Comparison of ENCODE assay signal across 22 mouse cellular contexts in the genomic region with DNA sequence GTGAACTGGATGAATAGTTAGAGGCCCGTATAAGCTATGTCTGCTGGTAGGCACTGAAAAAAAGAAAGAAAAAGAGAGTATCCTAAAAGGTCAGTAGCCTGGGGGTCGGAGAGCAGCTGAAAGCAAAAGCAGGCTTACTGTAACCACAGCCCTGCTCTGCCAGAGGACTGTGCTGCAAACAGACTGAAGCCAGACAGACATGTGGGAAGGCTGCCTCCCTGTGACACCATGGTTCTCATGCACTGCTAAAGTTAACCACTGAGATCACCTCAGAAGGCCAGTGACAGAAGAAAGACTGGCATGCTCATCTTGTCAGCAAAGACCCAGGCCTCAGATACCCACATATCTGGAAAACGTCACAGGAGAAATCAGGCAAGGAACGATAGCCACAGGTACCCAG.
DNase-seq lines count a peak whose midpoint lies in the region; ATAC-seq and TF ChIP-seq lines count a peak whose summit lies in the region.
"Had no signal": no experiment of that assay in that cellular context is flagged by ENCODE, and none has a peak within 500 bp of the region (broad histone marks: within the 10 kb centered on the region; RNA-seq: fewer than 3 reads in every experiment).

No protein-coding gene starts in this region.

- peak; percentile 93 for DNase-seq in heart, adult 11 months
- no peak for DNase-seq in heart, adult 8-10 months (ENCODE audit: low spot score)
- DNase-seq in hindbrain, postnatal 0 days (ENCODE audit: low spot score) = no peak
- DNase-seq in skeletal muscle tissue, adult 2 months (ENCODE audit: low read depth, low spot score) = peak; percentile 47
- DNase-seq in left cerebral cortex, adult 9 months (ENCODE audit: low spot score in 2 of 2) = no peak
- DNase-seq: adrenal gland, postnatal 10 days; cerebellum, postnatal 10 days; kidney, postnatal 10 days; liver, postnatal 0 days; lung, postnatal 14 days; right cerebral cortex, postnatal 25 days; thymus, adult 2 months had no signal

- 65% methylated on average over 4 of the region's 4 CpGs for WGBS in hindbrain, postnatal 0 days
- 75% methylated on average over 4 of the region's 4 CpGs for WGBS in hindbrain, embryonic 13.5 days

- H3K9ac ChIP-seq in hindbrain, postnatal 0 days (replicated peaks; ENCODE audit: low read length) = no peak overlapping the region
- H3K9ac ChIP-seq in hindbrain, embryonic 13.5 days = no peak overlapping the region
- H3K9ac ChIP-seq: embryonic facial prominence, embryonic 13.5 days; forebrain, embryonic 15.5 days; hindbrain, embryonic 15.5 days; liver, postnatal 0 days; stomach, embryonic 15.5 days had no signal

- 0 out of 2 replicates have a peak, but pooled peaks have one; percentile 16 for TF ChIP-seq CTCF in hindbrain, postnatal 0 days (IDR thresholded peaks at IDR 0.05; ENCODE audit: low read depth)
- TF ChIP-seq CTCF in cortical plate, adult 2 months (IDR thresholded peaks at IDR 0.05; ENCODE audit: extremely low read depth, insufficient read depth, low read length) = 0 out of 2 replicates have a peak, but pooled peaks have one; percentile 2

- H3K27me3 ChIP-seq in hindbrain, postnatal 0 days (ENCODE audit: insufficient read depth, low read length) = no peaks in the 10 kb centered on the region
- H3K27me3 ChIP-seq in hindbrain, embryonic 13.5 days = no peaks in the 10 kb centered on the region
- H3K27me3 ChIP-seq: embryonic facial prominence, embryonic 13.5 days; forebrain, embryonic 15.5 days; hindbrain, embryonic 15.5 days; Patski; stomach, embryonic 15.5 days had no signal

- no peak overlapping the region for H3K4me2 ChIP-seq in hindbrain, postnatal 0 days (ENCODE audit: low read depth, low read length)
- H3K4me2 ChIP-seq in hindbrain, embryonic 13.5 days = no peak overlapping the region
- H3K4me2 ChIP-seq: embryonic facial prominence, embryonic 13.5 days; forebrain, embryonic 15.5 days; hindbrain, embryonic 15.5 days; stomach, embryonic 15.5 days had no signal

- no peak overlapping the region for H3K27ac ChIP-seq in hindbrain, postnatal 0 days
- H3K27ac ChIP-seq in hindbrain, embryonic 13.5 days = no peak overlapping the region
- H3K27ac ChIP-seq in cortical plate, adult 2 months (ENCODE audit: insufficient read depth, low read length) = no peak overlapping the region
- H3K27ac ChIP-seq: embryonic facial prominence, embryonic 13.5 days; forebrain, embryonic 15.5 days; hindbrain, embryonic 15.5 days; limb, embryonic 10.5 days; stomach, embryonic 15.5 days had no signal

- H3K4me3 ChIP-seq in hindbrain, postnatal 0 days (ENCODE audit: low read length) = no peak overlapping the region
- no peak overlapping the region for H3K4me3 ChIP-seq in hindbrain, embryonic 13.5 days
- no peak overlapping the region for H3K4me3 ChIP-seq in cortical plate, adult 2 months (ENCODE audit: insufficient read depth, low read length)
- H3K4me3 ChIP-seq: embryonic facial prominence, embryonic 13.5 days; forebrain, embryonic 15.5 days; hindbrain, embryonic 15.5 days; limb, embryonic 10.5 days; stomach, embryonic 15.5 days had no signal

- ATAC-seq in hindbrain, postnatal 0 days = no peak
- no peak for ATAC-seq in hindbrain, embryonic 13.5 days (ENCODE audit: low FRiP score)
- ATAC-seq: forebrain, embryonic 15.5 days; intestine, postnatal 0 days; liver, postnatal 0 days; midbrain, embryonic 16.5 days; Patski had no signal

- TF ChIP-seq POLR2A in cortical plate, adult 2 months (IDR thresholded peaks at IDR 0.05; ENCODE audit: extremely low read depth, insufficient read depth, low read length) = no peak

- H3K36me3 ChIP-seq in hindbrain, postnatal 0 days (ENCODE audit: insufficient read depth, low read length) = no peaks in the 10 kb centered on the region
- H3K36me3 ChIP-seq in hindbrain, embryonic 13.5 days = no peaks in the 10 kb centered on the region
- H3K36me3 ChIP-seq: embryonic facial prominence, embryonic 13.5 days; forebrain, embryonic 15.5 days; hindbrain, embryonic 15.5 days; limb, embryonic 10.5 days; stomach, embryonic 15.5 days had no signal

- H3K9me3 ChIP-seq in hindbrain, postnatal 0 days (ENCODE audit: low read length) = no peaks in the 10 kb centered on the region
- H3K9me3 ChIP-seq in hindbrain, embryonic 13.5 days = no peaks in the 10 kb centered on the region
- H3K9me3 ChIP-seq: embryonic facial prominence, embryonic 13.5 days; forebrain, embryonic 15.5 days; hindbrain, embryonic 15.5 days; limb, embryonic 10.5 days; stomach, embryonic 15.5 days had no signal

- peaks cover 21% of the 10 kb centered on the region; the same call in 1 of the 2 replicates for H3K4me1 ChIP-seq in hindbrain, postnatal 0 days (ENCODE audit: insufficient read depth, low read length)
- peaks cover 90% of the 10 kb centered on the region for H3K4me1 ChIP-seq in hindbrain, embryonic 13.5 days (replicated peaks)
- H3K4me1 ChIP-seq in cortical plate, adult 2 months (ENCODE audit: control insufficient read depth, insufficient read depth, low read length) = peaks cover 8% of the 10 kb centered on the region; the same call in 1 of the 2 replicates

Comparison
In these comparisons a context has a peak if more than half of its experiments do, and no peak if none do; other contexts are left out.
1. DNase-seq: peak in heart, adult 11 months (single experiment) and skeletal muscle tissue, adult 2 months (single experiment); none in heart, adult 8-10 months (single experiment), hindbrain, postnatal 0 days (single experiment) and left cerebral cortex, adult 9 months (0 of 2).